Mouse (Mus musculus): ENCODE measurements at regions not wholly inside any gene's neighbourhood (a gene's known extent, or its start where the extent isn't known, plus 50 kb on each side); places are given as distances from the start of the nearest gene placed in this dataset.

- Histone ChIP-seq H3K4me3 (ENCODE audit: low read depth, low read length) (no peak overlapping the region), H3K36me3 (ENCODE audit: control insufficient read depth, insufficient read depth, low read length, poor library complexity, severe bottlenecking) (no peaks in the 10 kb centered on the region), H3K27ac (ENCODE audit: insufficient read depth, low read length) (no peak overlapping the region; the same call in 1 of the 2 replicates), H3K4me1 (ENCODE audit: control insufficient read depth, insufficient read depth, low read length) (peaks cover 2% of the 10 kb centered on the region), H3K27me3 (ENCODE audit: control insufficient read depth, insufficient read depth, low read length, poor library complexity, severe bottlenecking) (no peaks in the 10 kb centered on the region), H3K9me3 (replicated peaks; ENCODE audit: control insufficient read depth, insufficient read depth, low read length, poor library complexity, severe bottlenecking) (peaks cover 3% of the 10 kb centered on the region), H3K9ac (ENCODE audit: low read depth, poor library complexity, severe bottlenecking) (no peak overlapping the region)
- TF ChIP-seq POLR2A (IDR thresholded peaks at IDR 0.05; ENCODE audit: insufficient read depth, low read length) = no peak
- no peak for TF ChIP-seq EP300 (IDR thresholded peaks at IDR 0.05; ENCODE audit: insufficient read depth, low read depth, low read length)
- no peak for TF ChIP-seq CTCF (IDR thresholded peaks at IDR 0.05; ENCODE audit: low read depth, low read length)
Observed at GRCm38 (mm10) chr11:6773951-6774350, 63.5 kb downstream of the Gm11983 start.

GRCm38 (mm10) chr11:6773364-6773763 is 64.1 kb downstream of the Gm11983 start:
- no peak overlapping the region for H3K9ac ChIP-seq (ENCODE audit: low read depth, poor library complexity, severe bottlenecking)
- no peak overlapping the region; the same call in 1 of the 2 replicates for H3K27ac ChIP-seq (ENCODE audit: insufficient read depth, low read length)
- TF ChIP-seq CTCF (IDR thresholded peaks at IDR 0.05; ENCODE audit: low read depth, low read length) (no peak), POLR2A (IDR thresholded peaks at IDR 0.05; ENCODE audit: insufficient read depth, low read length) (no peak), EP300 (IDR thresholded peaks at IDR 0.05; ENCODE audit: insufficient read depth, low read depth, low read length) (no peak)
- peaks cover 2% of the 10 kb centered on the region for H3K4me1 ChIP-seq (ENCODE audit: control insufficient read depth, insufficient read depth, low read length)
- H3K4me3 ChIP-seq (ENCODE audit: low read depth, low read length) = no peak overlapping the region
- no peaks in the 10 kb centered on the region for H3K36me3 ChIP-seq (ENCODE audit: control insufficient read depth, insufficient read depth, low read length, poor library complexity, severe bottlenecking)
- peaks cover 3% of the 10 kb centered on the region for H3K9me3 ChIP-seq (replicated peaks; ENCODE audit: control insufficient read depth, insufficient read depth, low read length, poor library complexity, severe bottlenecking)
- no peaks in the 10 kb centered on the region for H3K27me3 ChIP-seq (ENCODE audit: control insufficient read depth, insufficient read depth, low read length, poor library complexity, severe bottlenecking)

- H3K4me1 ChIP-seq (ENCODE audit: control insufficient read depth, insufficient read depth, low read length) = no peaks in the 10 kb centered on the region
- no peak overlapping the region for H3K9ac ChIP-seq (ENCODE audit: low read depth, poor library complexity, severe bottlenecking)
- no peaks in the 10 kb centered on the region for H3K27me3 ChIP-seq (ENCODE audit: control insufficient read depth, insufficient read depth, low read length, poor library complexity, severe bottlenecking)
- H3K27ac ChIP-seq (ENCODE audit: insufficient read depth, low read length) = no peak overlapping the region
- no peak overlapping the region for H3K4me3 ChIP-seq (ENCODE audit: low read depth, low read length)
- peaks cover 3% of the 10 kb centered on the region; the same call in 1 of the 2 replicates for H3K9me3 ChIP-seq (replicated peaks; ENCODE audit: control insufficient read depth, insufficient read depth, low read length, poor library complexity, severe bottlenecking)
- no peaks in the 10 kb centered on the region for H3K36me3 ChIP-seq (ENCODE audit: control insufficient read depth, insufficient read depth, low read length, poor library complexity, severe bottlenecking)
- no peak for TF ChIP-seq CTCF (IDR thresholded peaks at IDR 0.05; ENCODE audit: low read depth, low read length)
- no peak for TF ChIP-seq EP300 (IDR thresholded peaks at IDR 0.05; ENCODE audit: insufficient read depth, low read depth, low read length)
- TF ChIP-seq POLR2A (IDR thresholded peaks at IDR 0.05; ENCODE audit: insufficient read depth, low read length) = no peak
Observed at GRCm38 (mm10) chr11:6769437-6769765, 68.1 kb downstream of the Gm11983 start.

- Histone ChIP-seq H3K36me3 (ENCODE audit: control insufficient read depth, insufficient read depth, low read length, poor library complexity, severe bottlenecking) (no peaks in the 10 kb centered on the region), H3K9ac (ENCODE audit: low read depth, poor library complexity, severe bottlenecking) (no peak overlapping the region), H3K27ac (ENCODE audit: insufficient read depth, low read length) (no peak overlapping the region), H3K4me1 (ENCODE audit: control insufficient read depth, insufficient read depth, low read length) (no peaks in the 10 kb centered on the region), H3K4me3 (ENCODE audit: low read depth, low read length) (no peak overlapping the region), H3K9me3 (replicated peaks; ENCODE audit: control insufficient read depth, insufficient read depth, low read length, poor library complexity, severe bottlenecking) (peaks cover 3% of the 10 kb centered on the region; the same call in 1 of the 2 replicates), H3K27me3 (ENCODE audit: control insufficient read depth, insufficient read depth, low read length, poor library complexity, severe bottlenecking) (no peaks in the 10 kb centered on the region)
- TF ChIP-seq EP300 (IDR thresholded peaks at IDR 0.05; ENCODE audit: insufficient read depth, low read depth, low read length) (no peak), CTCF (IDR thresholded peaks at IDR 0.05; ENCODE audit: low read depth, low read length) (peak; percentile 98)
Observed at GRCm38 (mm10) chr11:6768599-6769436, 68.6 kb downstream of the Gm11983 start.

GRCm38 (mm10) chr11:6766725-6767124 is 70.7 kb downstream of the Gm11983 start:
- no peak overlapping the region for H3K9ac ChIP-seq (ENCODE audit: low read depth, poor library complexity, severe bottlenecking)
- H3K4me1 ChIP-seq (ENCODE audit: control insufficient read depth, insufficient read depth, low read length) = no peaks in the 10 kb centered on the region
- no peaks in the 10 kb centered on the region for H3K36me3 ChIP-seq (ENCODE audit: control insufficient read depth, insufficient read depth, low read length, poor library complexity, severe bottlenecking)
- no peak overlapping the region for H3K4me3 ChIP-seq (ENCODE audit: low read depth, low read length)
- no peaks in the 10 kb centered on the region for H3K27me3 ChIP-seq (ENCODE audit: control insufficient read depth, insufficient read depth, low read length, poor library complexity, severe bottlenecking)
- peaks cover 1% of the 10 kb centered on the region; the same call in 1 of the 2 replicates for H3K9me3 ChIP-seq (replicated peaks; ENCODE audit: control insufficient read depth, insufficient read depth, low read length, poor library complexity, severe bottlenecking)
- H3K27ac ChIP-seq (ENCODE audit: insufficient read depth, low read length) = no peak overlapping the region
- TF ChIP-seq POLR2A (IDR thresholded peaks at IDR 0.05; ENCODE audit: insufficient read depth, low read length) (no peak), EP300 (IDR thresholded peaks at IDR 0.05; ENCODE audit: insufficient read depth, low read depth, low read length) (no peak), CTCF (IDR thresholded peaks at IDR 0.05; ENCODE audit: low read depth, low read length) (no peak)

- H3K27me3 ChIP-seq (ENCODE audit: control insufficient read depth, insufficient read depth, low read length, poor library complexity, severe bottlenecking) = no peaks in the 10 kb centered on the region
- no peak overlapping the region for H3K4me3 ChIP-seq (ENCODE audit: low read depth, low read length)
- no peaks in the 10 kb centered on the region for H3K36me3 ChIP-seq (ENCODE audit: control insufficient read depth, insufficient read depth, low read length, poor library complexity, severe bottlenecking)
- H3K4me1 ChIP-seq (ENCODE audit: control insufficient read depth, insufficient read depth, low read length) = no peaks in the 10 kb centered on the region
- H3K9ac ChIP-seq (ENCODE audit: low read depth, poor library complexity, severe bottlenecking) = no peak overlapping the region
- H3K27ac ChIP-seq (ENCODE audit: insufficient read depth, low read length) = no peak overlapping the region
- H3K9me3 ChIP-seq (replicated peaks; ENCODE audit: control insufficient read depth, insufficient read depth, low read length, poor library complexity, severe bottlenecking) = no peaks in the 10 kb centered on the region
- TF ChIP-seq EP300 (IDR thresholded peaks at IDR 0.05; ENCODE audit: insufficient read depth, low read depth, low read length) = no peak
- TF ChIP-seq CTCF (IDR thresholded peaks at IDR 0.05; ENCODE audit: low read depth, low read length) = no peak
- no peak for TF ChIP-seq POLR2A (IDR thresholded peaks at IDR 0.05; ENCODE audit: insufficient read depth, low read length)
Observed at GRCm38 (mm10) chr11:6765333-6765957, 72.0 kb downstream of the Gm11983 start.

Data from ES-Bruce4 (cell line).